Mouse (Mus musculus) urinary bladder, postnatal 10 days (tissue): ENCODE data around the gene Cfl2.
A peak's percentile ranks its signal among the peaks of the same experiment; 100 is the strongest.

ENCODE experiments used
- DNase-seq: peaks from one replicate; pipeline ENCODE4 v3.0.0; 2022; ENCODE audit warnings: low spot score

Cfl2 gene

GRCm38 (mm10) chr12:54830574-54830973, 32.1 kb downstream of the Cfl2 start:
- DNase-seq: peak; percentile 36

GRCm38 (mm10) chr12:54829876-54830275, 32.8 kb downstream of the Cfl2 start:
- DNase-seq: no peak

- no peak for DNase-seq
These were observed 34.6 kb downstream of the Cfl2 start for GRCm38 (mm10) chr12:54828043-54828442.

- no peak for DNase-seq
These were observed 37.5 kb downstream of the Cfl2 start for GRCm38 (mm10) chr12:54825202-54825601.

- no peak for DNase-seq
These were observed 39.7 kb downstream of the Cfl2 start for GRCm38 (mm10) chr12:54822836-54823426.

GRCm38 (mm10) chr12:54820684-54821161, 42.0 kb downstream of the Cfl2 start:
- DNase-seq: no peak

GRCm38 (mm10) chr12:54819181-54819935, 43.3 kb downstream of the Cfl2 start:
- DNase-seq: no peak

- DNase-seq: no peak
These were observed 52.5 kb downstream of the Cfl2 start for GRCm38 (mm10) chr12:54810142-54810541.
